Mouse (Mus musculus): ENCODE results near the gene Kbtbd12. TPM values are rescaled to one million over a fixed set of nuclear protein-coding genes. Genes with fewer than 3 reads are reported as not detected.

Kbtbd12 gene
- total and polyA plus RNA-seq, 3 experiments: 0.84 to 1.1 TPM; not detected in 1

- peak; percentile 59 for DNase-seq
Measured at GRCm38 (mm10) chr6:88499481-88500404, 138.0 kb downstream of the Kbtbd12 start.

Other genes starting within 250 kb of the Kbtbd12 start
- gene Eefsec, start 191.4 kb downstream of the Kbtbd12 start, total RNA-seq (2021): 10 to 100 TPM; 15.4 to 17.2 TPM
- 18.0 and 22.4 TPM in 2 replicates for gene Eefsec, start 191.4 kb downstream of the Kbtbd12 start, polyA plus RNA-seq (2012; rRNA removed)
- gene Ruvbl1, start 172.5 kb downstream of the Kbtbd12 start, total RNA-seq (2021): 10 to 100 TPM; 29.8 to 33.1 TPM
- gene Ruvbl1, start 172.5 kb downstream of the Kbtbd12 start, polyA plus RNA-seq (2012; rRNA removed): 14.7 and 19.4 TPM in 2 replicates
- 100 to 1,000 TPM; 162 to 201 TPM for gene Sec61a1, start 119.0 kb downstream of the Kbtbd12 start, total RNA-seq (2021)
- gene Sec61a1, start 119.0 kb downstream of the Kbtbd12 start, polyA plus RNA-seq (2012; rRNA removed): 226 and 328 TPM in 2 replicates
- 100 to 1,000 TPM; 192 to 194 TPM for gene Mgll, start 86.5 kb upstream of the Kbtbd12 start, total RNA-seq (2021)
- 360 and 467 TPM in 2 replicates for gene Mgll, start 86.5 kb upstream of the Kbtbd12 start, polyA plus RNA-seq (2012; rRNA removed)
- gene Abtb1, start 204.0 kb upstream of the Kbtbd12 start, total RNA-seq (2021): 10 to 100 TPM; 18.0 to 25.8 TPM
- gene Abtb1, start 204.0 kb upstream of the Kbtbd12 start, polyA plus RNA-seq (2012; rRNA removed): 119 and 120 TPM in 2 replicates
- gene Podxl2, start 237.1 kb upstream of the Kbtbd12 start, total RNA-seq (2021): 10 to 100 TPM; 24.2 to 78.2 TPM
- 263 and 360 TPM in 2 replicates for gene Podxl2, start 237.1 kb upstream of the Kbtbd12 start, polyA plus RNA-seq (2012; rRNA removed)

Data from adrenal gland, adult 2 months (tissue).